Mouse (Mus musculus): ENCODE data around the gene Hells. TPM values are rescaled to one million over a fixed set of nuclear protein-coding genes. Genes with fewer than 3 reads are reported as not detected.

The Hells gene
- total RNA-seq, 2 experiments from 2014 or later: 12.4 to 13.6 TPM

- no peak for DNase-seq (ENCODE audit: low spot score in 2 of 2)
These were observed 76.0 kb downstream of the Hells start, which contains the start of gene Cyp2c55 for GRCm38 (mm10) chr19:39006715-39007114. Cyp2c55 (plus strand) TSS chr19:39007019.

Small RNA genes within 50 kb of the gene (microRNA-seq; reads per million reads assigned to microRNA genes)
- not detected for gene Gm23800

Other genes with a start within 250 kb of the Hells start
- gene Noc3l, start 111.7 kb upstream of the Hells start, total RNA-seq (2021): 1 to 10 TPM; 8.9 to 9.4 TPM
- gene Tbc1d12, start 94.3 kb upstream of the Hells start, total RNA-seq (2021): 1 to 10 TPM; 6.5 to 6.9 TPM
- gene Cyp2c55, start 76.1 kb downstream of the Hells start, total RNA-seq (2021): not detected
- gene Cyp2c65, start 130.1 kb downstream of the Hells start, total RNA-seq (2021): not detected
- gene Cyp2c66, start 183.0 kb downstream of the Hells start, total RNA-seq (2021): not detected

All from gastrocnemius, postnatal 4 days (tissue).